Mouse (Mus musculus): ENCODE measurements around the gene Rsrp1.

- no peak for TF ChIP-seq CTCF (IDR thresholded peaks at IDR 0.05; ENCODE audit: control insufficient read depth, insufficient read depth, insufficient replicate concordance, low read depth, low read length)
- TF ChIP-seq POLR2A (IDR thresholded peaks at IDR 0.05; ENCODE audit: control insufficient read depth, low read depth, low read length), result no peak
Observed at GRCm38 (mm10) chr4:134920631-134921030, 2.8 kb upstream of the Rsrp1 start.
